Mouse (Mus musculus): ENCODE measurements around the gene Dnajb13. TPM values are rescaled to one million over a fixed set of nuclear protein-coding genes. Genes with fewer than 3 reads are reported as not detected.
A peak's percentile ranks its signal among the peaks of the same experiment; 100 is the strongest.
"Not testable (repeated sequence)": the region's sequence is repeated elsewhere in the genome, so short reads cannot be mapped to it uniquely, and the experiment has no call there.

The Dnajb13 gene
- polyA plus RNA-seq, 1 experiment from 2014 or later = 9.2 TPM

GRCm38 (mm10) chr7:100494415-100494831, 20.3 kb downstream of the Dnajb13 start:
- peak overlapping the region; percentile 59 for H3K4me3 ChIP-seq
- 93% methylated on average over 7 of the region's 7 CpGs for WGBS
- DNase-seq (ENCODE audit: low spot score) = no peak
- H3K27me3 ChIP-seq (ENCODE audit: insufficient read depth, poor library complexity, severe bottlenecking) = peaks cover 24% of the 10 kb centered on the region
- H3K9me3 ChIP-seq = no peaks in the 10 kb centered on the region
- peaks cover 35% of the 10 kb centered on the region for H3K36me3 ChIP-seq
- peaks cover 54% of the 10 kb centered on the region for H3K4me1 ChIP-seq (replicated peaks)
- H3K27ac ChIP-seq = peak overlapping the region; percentile 89

GRCm38 (mm10) chr7:100493484-100494414, 21.0 kb downstream of the Dnajb13 start:
- WGBS = 41% methylated on average over 19 of the region's 19 CpGs
- Histone ChIP-seq H3K36me3 (peaks cover 28% of the 10 kb centered on the region), H3K27ac (peak overlapping the region; percentile 89), H3K9me3 (no peaks in the 10 kb centered on the region), H3K27me3 (ENCODE audit: insufficient read depth, poor library complexity, severe bottlenecking) (peaks cover 24% of the 10 kb centered on the region), H3K4me3 (peak overlapping the region; percentile 59), H3K4me1 (replicated peaks) (peaks cover 54% of the 10 kb centered on the region)
- peak; percentile 27 for DNase-seq (ENCODE audit: low spot score)

- peak; percentile 82 for DNase-seq (ENCODE audit: low spot score)
- Histone ChIP-seq H3K9me3 (no peaks in the 10 kb centered on the region), H3K4me1 (replicated peaks) (peaks cover 53% of the 10 kb centered on the region), H3K27ac (peak within 1 kb of the TSS; percentile 89), H3K4me3 (peak within 1 kb of the TSS; percentile 59), H3K36me3 (peaks cover 22% of the 10 kb centered on the region), H3K27me3 (ENCODE audit: insufficient read depth, poor library complexity, severe bottlenecking) (peaks cover 24% of the 10 kb centered on the region)
- WGBS = under 1% methylated on average over 27 of the region's 27 CpGs
Observed at GRCm38 (mm10) chr7:100493117-100493483, 21.7 kb downstream of the Dnajb13 start, which contains the start of gene Ucp2. Ucp2 (plus strand) TSS chr7:100493337.

- WGBS = 2% methylated on average over 36 of the region's 36 CpGs
- H3K4me3 ChIP-seq = peak overlapping the region; percentile 59
- peaks cover 24% of the 10 kb centered on the region for H3K27me3 ChIP-seq (ENCODE audit: insufficient read depth, poor library complexity, severe bottlenecking)
- H3K27ac ChIP-seq = peak overlapping the region; percentile 89
- H3K4me1 ChIP-seq (replicated peaks) = peaks cover 50% of the 10 kb centered on the region
- H3K36me3 ChIP-seq = peaks cover 16% of the 10 kb centered on the region
- no peaks in the 10 kb centered on the region for H3K9me3 ChIP-seq
- no peak for DNase-seq (ENCODE audit: low spot score)
Observed at GRCm38 (mm10) chr7:100492391-100493116, 22.2 kb downstream of the Dnajb13 start.

- H3K4me3 ChIP-seq = no peak overlapping the region
- DNase-seq (ENCODE audit: low spot score) = no peak
- 52% methylated on average over 10 of the region's 10 CpGs for WGBS
- H3K27me3 ChIP-seq (ENCODE audit: insufficient read depth, poor library complexity, severe bottlenecking) = peaks cover 14% of the 10 kb centered on the region
- peaks cover 17% of the 10 kb centered on the region for H3K4me1 ChIP-seq (replicated peaks)
- no peaks in the 10 kb centered on the region for H3K9me3 ChIP-seq
- no peak overlapping the region for H3K27ac ChIP-seq
- H3K36me3 ChIP-seq = no peaks in the 10 kb centered on the region
Observed at GRCm38 (mm10) chr7:100488474-100489048, 26.2 kb downstream of the Dnajb13 start.

- peaks cover 5% of the 10 kb centered on the region; the same call in 1 of the 2 replicates for H3K27me3 ChIP-seq (ENCODE audit: insufficient read depth, poor library complexity, severe bottlenecking)
Observed at GRCm38 (mm10) chr7:100487301-100487700, 27.5 kb downstream of the Dnajb13 start.

GRCm38 (mm10) chr7:100484493-100484892, 30.3 kb downstream of the Dnajb13 start:
- WGBS = 88% methylated on average over 5 of the region's 5 CpGs
- no peak for DNase-seq (ENCODE audit: low spot score)
- no peak overlapping the region for H3K27ac ChIP-seq
- no peaks in the 10 kb centered on the region for H3K27me3 ChIP-seq (ENCODE audit: insufficient read depth, poor library complexity, severe bottlenecking)
- H3K4me3 ChIP-seq = no peak overlapping the region
- H3K9me3 ChIP-seq = no peaks in the 10 kb centered on the region
- no peaks in the 10 kb centered on the region for H3K36me3 ChIP-seq
- peaks cover 11% of the 10 kb centered on the region; the same call in 1 of the 2 replicates for H3K4me1 ChIP-seq (replicated peaks)

More at GRCm38 (mm10) chr7:100487301-100487700, 27.5 kb downstream of the Dnajb13 start:
- Histone ChIP-seq H3K27ac (no peak overlapping the region), H3K9me3 (no peaks in the 10 kb centered on the region), H3K4me3 (no peak overlapping the region), H3K36me3 (no peaks in the 10 kb centered on the region), H3K4me1 (replicated peaks) (peaks cover 4% of the 10 kb centered on the region)
- no peak for DNase-seq (ENCODE audit: low spot score)
- WGBS = 74% methylated on average over 2 of the region's 2 CpGs

- not testable (repeated sequence) for H3K27ac ChIP-seq; H3K27me3 ChIP-seq (ENCODE audit: insufficient read depth, poor library complexity, severe bottlenecking); H3K36me3 ChIP-seq; DNase-seq (ENCODE audit: low spot score); H3K9me3 ChIP-seq; H3K4me3 ChIP-seq
- H3K4me1 ChIP-seq (replicated peaks) = peaks cover 11% of the 10 kb centered on the region; the same call in 1 of the 2 replicates
- 91% methylated on average over 2 of the region's 2 CpGs for WGBS
Observed at GRCm38 (mm10) chr7:100482046-100482445, 32.7 kb downstream of the Dnajb13 start.

GRCm38 (mm10) chr7:100480175-100480574, 34.6 kb downstream of the Dnajb13 start:
- Histone ChIP-seq H3K27me3 (ENCODE audit: insufficient read depth, poor library complexity, severe bottlenecking) (no peaks in the 10 kb centered on the region), H3K9me3 (no peaks in the 10 kb centered on the region), H3K36me3 (no peaks in the 10 kb centered on the region), H3K4me3 (no peak overlapping the region), H3K4me1 (replicated peaks) (peaks cover 11% of the 10 kb centered on the region; the same call in 1 of the 2 replicates), H3K27ac (peak overlapping the region; percentile 45; the same call in 1 of the 2 replicates)
- DNase-seq (ENCODE audit: low spot score) = no peak
- 81% methylated on average over 17 of the region's 17 CpGs for WGBS

GRCm38 (mm10) chr7:100479823-100480164, 35.0 kb downstream of the Dnajb13 start:
- Histone ChIP-seq H3K27me3 (ENCODE audit: insufficient read depth, poor library complexity, severe bottlenecking) (no peaks in the 10 kb centered on the region), H3K4me1 (replicated peaks) (peaks cover 11% of the 10 kb centered on the region; the same call in 1 of the 2 replicates), H3K27ac (peak overlapping the region; percentile 45; the same call in 1 of the 2 replicates), H3K4me3 (no peak overlapping the region), H3K36me3 (no peaks in the 10 kb centered on the region), H3K9me3 (no peaks in the 10 kb centered on the region)
- no peak for DNase-seq (ENCODE audit: low spot score)
- WGBS = 73% methylated on average over 15 of the region's 15 CpGs

- no peak overlapping the region for H3K4me3 ChIP-seq
- H3K27me3 ChIP-seq (ENCODE audit: insufficient read depth, poor library complexity, severe bottlenecking) = no peaks in the 10 kb centered on the region
- no peak for DNase-seq (ENCODE audit: low spot score)
- H3K36me3 ChIP-seq = no peaks in the 10 kb centered on the region
- WGBS = 86% methylated on average over 20 of the region's 20 CpGs
- peak overlapping the region; percentile 3; the same call in 1 of the 2 replicates for H3K27ac ChIP-seq
- peaks cover 8% of the 10 kb centered on the region; the same call in 1 of the 2 replicates for H3K4me1 ChIP-seq (replicated peaks)
- no peaks in the 10 kb centered on the region for H3K9me3 ChIP-seq
Observed at GRCm38 (mm10) chr7:100479100-100479822, 35.5 kb downstream of the Dnajb13 start.

GRCm38 (mm10) chr7:100474680-100475079, 40.1 kb downstream of the Dnajb13 start:
- H3K27ac ChIP-seq = peak overlapping the region; percentile 26; the same call in 1 of the 2 replicates
- H3K36me3 ChIP-seq = peaks cover 16% of the 10 kb centered on the region
- H3K27me3 ChIP-seq (ENCODE audit: insufficient read depth, poor library complexity, severe bottlenecking) = no peaks in the 10 kb centered on the region
- peaks cover under 1% of the 10 kb centered on the region; the same call in 1 of the 2 replicates for H3K4me1 ChIP-seq (replicated peaks)
- no peak overlapping the region for H3K4me3 ChIP-seq
- H3K9me3 ChIP-seq = no peaks in the 10 kb centered on the region
- no peak for DNase-seq (ENCODE audit: low spot score)
- 38% methylated on average over 1 of the region's 1 CpGs for WGBS
